Mouse (Mus musculus) kidney, postnatal 25 days (tissue): ENCODE data around the gene Hist1h1d.
"Not testable (repeated sequence)": the region's sequence is repeated elsewhere in the genome, so short reads cannot be mapped to it uniquely, and the experiment has no call there.

Experiments
- DNase-seq, 2 experiments: peaks; one replicate each; pipeline ENCODE4 v3.0.0; 2021; ENCODE audit warnings: mixed read lengths in 2 of 2

Hist1h1d gene

DNA sequence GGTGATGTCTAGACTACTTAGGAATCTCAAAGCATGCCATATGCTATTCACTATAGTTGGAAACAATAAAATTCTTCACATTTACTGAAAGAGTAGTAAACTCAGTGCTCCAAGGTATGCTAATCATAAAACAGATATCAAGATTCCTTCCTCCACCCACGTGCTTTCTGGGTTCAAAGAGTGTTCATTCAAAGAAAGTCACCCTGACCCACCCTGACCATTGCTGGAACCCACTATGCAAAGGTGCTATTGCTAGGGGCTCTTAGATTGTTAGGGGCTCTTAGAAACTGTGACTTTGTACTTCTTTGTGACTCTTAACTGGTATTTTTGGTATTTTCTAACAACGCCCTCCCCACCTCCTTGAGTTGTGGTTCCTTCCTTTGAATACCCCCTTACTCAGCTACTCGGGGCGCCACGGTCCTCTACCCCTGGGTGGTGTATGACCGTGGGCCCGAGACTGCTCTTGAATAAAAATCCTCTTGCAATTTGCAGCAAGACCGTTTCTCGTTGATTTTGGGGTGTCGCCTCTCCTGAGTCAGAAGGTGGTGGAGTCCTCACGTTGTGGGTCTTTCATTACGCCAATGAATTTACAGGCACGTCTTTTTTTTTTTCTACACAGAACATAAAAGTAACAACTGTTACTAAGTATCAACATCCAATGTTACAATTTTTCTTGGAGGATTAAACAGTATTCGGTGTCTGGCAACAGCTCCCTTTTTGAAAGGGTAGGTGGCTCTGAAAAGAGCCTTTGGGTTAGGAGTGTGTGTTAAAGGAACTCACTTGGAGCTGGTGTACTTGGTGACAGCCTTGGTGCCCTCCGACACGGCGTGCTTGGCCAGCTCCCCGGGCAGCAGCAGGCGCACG is 20.2 kb downstream of the Hist1h1d start:
- not testable (repeated sequence) for DNase-seq

DNA sequence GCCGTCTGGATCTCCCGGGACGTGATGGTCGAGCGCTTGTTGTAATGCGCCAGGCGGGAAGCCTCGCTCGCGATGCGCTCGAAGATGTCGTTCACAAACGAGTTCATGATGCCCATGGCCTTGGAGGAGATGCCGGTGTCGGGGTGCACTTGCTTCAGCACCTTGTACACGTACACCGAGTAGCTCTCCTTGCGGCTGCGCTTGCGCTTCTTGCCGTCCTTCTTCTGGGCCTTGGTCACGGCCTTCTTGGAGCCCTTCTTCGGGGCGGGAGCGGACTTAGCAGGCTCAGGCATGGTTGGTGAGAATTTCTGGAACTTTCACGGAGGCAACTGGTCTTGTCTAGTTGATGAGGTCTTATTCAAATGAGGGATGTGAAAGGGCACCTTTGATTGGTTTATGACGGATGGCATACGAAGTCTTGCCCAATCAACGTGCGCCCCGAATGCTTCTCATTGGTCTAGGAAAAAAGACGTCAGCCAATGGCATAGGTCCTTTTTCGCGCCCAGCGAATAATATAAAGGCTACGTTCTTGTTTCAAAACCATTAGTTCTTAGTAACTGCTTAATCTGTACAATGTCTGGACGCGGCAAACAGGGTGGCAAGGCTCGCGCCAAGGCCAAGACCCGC is 20.9 kb downstream of the Hist1h1d start, which contains the start of the genes Hist1h2bf and Hist1h2ad:
TSS of gene Hist1h2bf (minus strand) at position 299 of the 627 bp plus-strand sequence.
TSS of gene Hist1h2ad (plus strand) at position 484 of the 627 bp plus-strand sequence.
- DNase-seq = peak; percentile 90 to 94

DNA sequence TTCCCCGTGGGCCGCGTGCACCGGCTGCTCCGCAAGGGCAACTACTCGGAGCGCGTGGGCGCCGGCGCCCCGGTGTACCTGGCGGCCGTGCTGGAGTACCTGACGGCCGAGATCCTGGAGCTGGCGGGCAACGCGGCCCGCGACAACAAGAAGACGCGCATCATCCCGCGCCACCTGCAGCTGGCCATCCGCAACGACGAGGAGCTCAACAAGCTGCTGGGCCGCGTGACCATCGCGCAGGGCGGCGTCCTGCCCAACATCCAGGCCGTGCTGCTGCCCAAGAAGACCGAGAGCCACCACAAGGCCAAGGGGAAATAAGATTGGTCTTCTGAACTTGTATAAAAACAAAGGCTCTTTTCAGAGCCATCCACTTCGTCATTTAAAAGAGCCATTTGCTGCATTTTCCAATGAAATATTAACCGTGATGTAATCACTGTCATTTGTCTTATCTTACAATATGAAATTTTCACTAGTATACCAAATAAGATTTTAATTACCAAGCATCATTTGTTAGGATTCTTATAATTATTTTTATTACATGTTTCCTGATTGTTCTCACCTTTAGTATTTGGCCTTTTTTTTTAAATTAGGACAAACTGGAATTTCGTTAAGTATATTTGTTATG is 21.6 kb downstream of the Hist1h1d start:
- not testable (repeated sequence) for DNase-seq

DNA sequence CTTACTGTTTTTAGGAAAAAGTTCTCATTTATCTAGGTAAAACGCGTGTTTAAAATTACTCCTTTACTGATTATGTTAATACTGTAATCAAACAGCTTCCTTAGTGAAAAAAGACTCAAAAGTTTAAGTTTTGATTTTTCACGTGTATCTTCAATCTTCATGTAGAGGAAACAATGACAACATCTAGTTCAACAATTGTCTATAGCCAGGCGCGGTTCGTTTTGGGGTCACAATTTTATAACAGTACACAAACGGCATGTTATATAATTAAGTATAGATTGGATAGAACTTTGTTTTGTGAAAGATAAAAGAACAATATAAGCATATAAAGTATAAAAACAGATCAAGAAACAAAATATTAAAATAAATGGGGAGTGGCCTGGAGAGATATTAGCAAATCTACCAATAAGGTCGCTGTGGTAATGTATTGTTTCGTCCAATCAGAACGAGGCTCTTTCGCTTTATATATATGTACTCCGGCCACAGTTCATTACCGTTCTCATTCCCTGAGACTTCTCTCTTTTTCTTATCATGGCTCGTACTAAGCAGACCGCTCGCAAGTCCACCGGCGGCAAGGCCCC is 22.3 kb downstream of the Hist1h1d start, which contains the start of gene Hist1h3d:
TSS of gene Hist1h3d (plus strand) at position 493 of the 581 bp plus-strand sequence.
- no peak for DNase-seq

- DNase-seq = not testable (repeated sequence)
These were observed 22.8 kb downstream of the Hist1h1d start for GRCm38 (mm10) chr13:23575864-23576313.

GRCm38 (mm10) chr13:23576351-23576881 is 23.4 kb downstream of the Hist1h1d start:
- DNase-seq = no peak

GRCm38 (mm10) chr13:23576906-23577639 is 24.0 kb downstream of the Hist1h1d start:
- DNase-seq = no peak

- no peak for DNase-seq
These were observed 24.8 kb downstream of the Hist1h1d start for GRCm38 (mm10) chr13:23577835-23578234.

DNA sequence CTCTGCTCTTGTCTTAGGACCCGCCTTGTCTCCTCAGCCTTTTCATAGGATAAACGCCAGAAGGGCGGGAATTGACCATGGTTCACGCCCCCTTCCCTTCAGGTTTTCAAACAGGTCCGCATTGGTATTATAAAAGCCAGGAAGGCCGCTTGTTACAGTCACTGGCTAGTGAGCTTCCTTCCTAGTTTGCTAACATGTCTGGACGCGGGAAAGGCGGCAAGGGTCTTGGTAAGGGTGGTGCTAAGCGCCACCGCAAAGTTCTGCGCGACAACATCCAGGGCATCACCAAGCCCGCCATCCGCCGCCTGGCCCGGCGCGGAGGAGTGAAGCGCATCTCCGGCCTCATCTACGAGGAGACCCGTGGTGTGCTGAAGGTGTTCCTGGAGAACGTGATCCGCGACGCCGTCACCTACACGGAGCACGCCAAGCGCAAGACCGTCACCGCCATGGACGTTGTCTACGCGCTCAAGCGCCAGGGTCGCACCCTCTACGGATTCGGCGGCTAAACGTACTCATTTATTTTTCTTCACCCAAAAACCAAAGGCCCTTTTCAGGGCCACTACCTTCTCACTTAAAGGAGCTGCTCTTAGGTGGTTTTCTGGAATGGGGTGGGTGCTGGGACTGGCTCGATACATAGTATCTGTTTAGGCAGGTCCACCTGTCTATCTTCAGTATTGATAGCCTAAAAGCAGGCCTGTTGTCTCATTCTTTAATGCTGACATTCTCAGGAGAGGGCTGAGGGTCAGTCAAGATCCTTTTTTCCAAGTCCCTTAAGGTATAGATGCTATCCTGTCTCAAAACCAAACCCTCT is 28.6 kb downstream of the Hist1h1d start, which contains the start of gene Hist1h4d:
TSS of gene Hist1h4d (plus strand) at position 191 of the 811 bp plus-strand sequence.
- peak; percentile 96 for DNase-seq

GRCm38 (mm10) chr13:23582219-23583056 is 29.4 kb downstream of the Hist1h1d start:
- DNase-seq = no peak

DNA sequence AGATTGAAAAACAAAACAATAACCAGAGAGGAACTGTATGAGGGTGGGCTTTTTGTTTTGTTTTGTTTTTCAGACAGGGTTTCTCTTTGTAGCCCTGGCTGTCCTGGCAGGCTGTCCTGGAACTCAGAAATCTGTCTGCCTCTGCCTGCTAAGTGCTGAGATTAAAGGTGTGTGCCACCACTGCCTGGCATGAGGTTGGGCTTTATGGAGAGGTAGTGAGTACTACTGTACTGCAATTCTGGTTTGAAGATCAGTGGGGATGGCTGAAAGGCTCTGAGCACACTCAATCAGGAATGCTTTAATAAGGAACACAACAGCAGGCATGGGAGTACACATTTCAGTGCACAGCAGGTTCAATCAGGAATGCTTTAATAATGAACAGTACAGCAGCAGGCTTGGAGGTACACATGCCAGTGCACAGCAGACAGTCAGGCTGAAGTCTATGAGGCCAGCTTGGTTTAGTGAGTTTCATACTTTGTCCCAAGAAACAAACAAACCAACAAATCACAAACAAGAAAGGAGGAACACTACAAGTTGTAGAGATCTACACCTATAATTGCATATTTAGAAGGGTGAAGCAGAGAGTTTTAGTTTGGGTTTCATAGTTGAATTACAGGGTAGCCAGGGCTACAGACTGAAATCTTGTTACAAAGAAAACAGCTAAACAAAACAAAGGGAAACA is 30.5 kb downstream of the Hist1h1d start:
- no peak for DNase-seq

GRCm38 (mm10) chr13:23584331-23584730 is 31.3 kb downstream of the Hist1h1d start:
- no peak for DNase-seq

GRCm38 (mm10) chr13:23585029-23585441 is 32.0 kb downstream of the Hist1h1d start:
- DNase-seq = peak; percentile 71 to 82

DNA sequence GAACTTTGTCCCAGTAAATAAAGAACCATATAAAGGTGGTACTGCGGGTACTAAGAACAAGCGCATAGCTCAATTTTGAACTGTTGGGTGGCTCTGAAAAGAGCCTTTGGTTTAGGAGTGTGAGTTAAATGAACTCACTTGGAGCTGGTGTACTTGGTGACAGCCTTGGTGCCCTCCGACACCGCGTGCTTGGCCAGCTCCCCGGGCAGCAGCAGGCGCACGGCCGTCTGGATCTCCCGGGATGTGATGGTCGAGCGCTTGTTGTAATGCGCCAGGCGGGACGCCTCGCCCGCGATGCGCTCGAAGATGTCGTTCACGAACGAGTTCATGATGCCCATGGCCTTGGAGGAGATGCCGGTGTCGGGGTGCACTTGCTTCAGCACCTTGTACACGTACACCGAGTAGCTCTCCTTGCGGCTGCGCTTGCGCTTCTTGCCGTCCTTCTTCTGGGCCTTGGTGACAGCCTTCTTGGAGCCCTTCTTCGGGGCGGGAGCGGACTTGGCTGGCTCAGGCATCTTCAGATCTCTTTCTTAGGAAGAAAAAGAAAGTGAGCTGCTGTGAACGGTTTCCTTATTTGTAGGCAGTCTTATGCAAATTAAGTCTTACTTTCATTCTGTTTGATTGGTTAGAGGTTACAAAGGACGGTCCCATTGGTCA is 32.5 kb downstream of the Hist1h1d start:
- peak; percentile 43 to 75 for DNase-seq

DNA sequence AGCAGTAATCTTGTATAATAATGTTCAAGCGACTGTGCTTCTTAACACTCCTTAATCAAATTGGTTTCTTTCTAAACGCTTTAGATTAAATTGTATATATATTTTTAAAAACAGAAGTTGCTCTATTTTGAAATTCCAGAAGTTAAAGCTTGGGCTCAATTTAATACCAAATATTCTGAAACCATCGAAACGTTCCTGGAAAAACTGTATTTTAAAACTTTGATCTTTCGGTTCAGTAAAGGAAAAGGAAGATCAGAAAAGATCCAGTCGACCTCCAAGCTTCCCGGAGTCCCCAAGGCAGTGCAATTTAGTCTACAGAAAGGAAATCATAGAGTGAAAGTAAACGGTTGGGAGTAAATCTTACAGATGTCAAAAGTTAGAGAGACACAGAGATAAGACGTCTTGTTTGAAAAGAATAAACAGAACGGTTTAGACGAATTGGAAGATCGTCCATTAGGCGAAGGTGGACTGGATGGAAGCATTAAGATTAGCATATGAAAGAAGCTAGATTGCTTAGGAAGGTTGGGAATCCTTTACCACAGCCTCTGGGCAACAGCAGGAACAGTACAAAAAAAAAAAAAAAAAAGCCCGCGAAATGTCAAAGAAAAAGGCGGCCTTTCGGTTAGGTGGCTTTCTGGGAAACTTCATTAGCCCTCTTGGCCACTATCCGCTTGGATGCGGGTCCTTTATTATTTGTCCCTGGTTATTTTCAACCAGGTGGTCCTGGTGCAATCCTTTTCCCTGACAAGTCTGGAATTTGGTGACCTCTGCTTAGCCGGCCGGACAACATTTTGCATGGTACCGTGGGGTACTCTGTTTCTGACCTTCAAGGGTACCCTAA is 33.3 kb downstream of the Hist1h1d start:
- no peak for DNase-seq

- DNase-seq = no peak
These were observed 33.8 kb downstream of the Hist1h1d start for GRCm38 (mm10) chr13:23586940-23587225.

DNA sequence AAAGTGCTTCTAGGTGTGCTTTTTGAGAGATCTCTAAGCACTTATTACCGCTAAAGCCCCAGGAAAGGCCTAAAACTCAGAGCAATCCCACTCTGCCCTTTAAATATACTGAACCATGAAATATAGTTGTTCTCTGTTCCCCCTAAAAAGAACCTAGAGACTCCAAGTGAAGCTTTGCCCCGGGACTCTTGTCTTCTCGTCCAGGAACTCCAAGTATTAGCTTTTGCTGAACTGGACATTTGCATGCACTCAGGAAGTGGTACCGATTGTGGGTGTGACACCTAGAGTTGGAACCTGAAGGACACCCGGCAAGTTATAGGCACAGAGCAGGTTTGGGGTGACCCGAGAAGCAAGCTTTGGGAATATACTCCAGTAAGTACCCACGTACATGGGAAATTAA is 38.1 kb downstream of the Hist1h1d start:
- no peak for DNase-seq

DNA sequence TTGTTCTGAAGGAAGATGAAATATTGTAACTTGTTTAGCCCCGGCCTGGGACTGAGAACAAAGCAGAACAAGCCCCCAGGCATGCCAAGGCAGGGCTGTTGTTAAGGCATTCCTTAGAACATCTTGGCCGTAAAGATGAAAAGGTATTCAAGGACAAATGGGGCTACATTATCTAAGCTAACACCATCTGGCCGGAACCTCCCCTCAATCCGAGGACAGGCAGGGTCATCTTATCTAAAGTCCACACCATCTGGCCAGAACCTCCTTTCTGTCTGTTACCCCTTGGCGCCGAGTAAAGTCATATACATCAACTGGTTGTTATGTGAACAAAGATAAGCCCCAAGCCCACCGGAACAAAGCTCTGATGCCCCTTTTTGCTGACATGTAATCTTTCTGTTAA is 38.8 kb downstream of the Hist1h1d start:
- not testable (repeated sequence) for DNase-seq
